Mouse (Mus musculus): ENCODE measurements at regions not wholly inside any gene's neighbourhood (a gene's known extent, or its start where the extent isn't known, plus 50 kb on each side); places are given as distances from the start of the nearest gene placed in this dataset.

DNA sequence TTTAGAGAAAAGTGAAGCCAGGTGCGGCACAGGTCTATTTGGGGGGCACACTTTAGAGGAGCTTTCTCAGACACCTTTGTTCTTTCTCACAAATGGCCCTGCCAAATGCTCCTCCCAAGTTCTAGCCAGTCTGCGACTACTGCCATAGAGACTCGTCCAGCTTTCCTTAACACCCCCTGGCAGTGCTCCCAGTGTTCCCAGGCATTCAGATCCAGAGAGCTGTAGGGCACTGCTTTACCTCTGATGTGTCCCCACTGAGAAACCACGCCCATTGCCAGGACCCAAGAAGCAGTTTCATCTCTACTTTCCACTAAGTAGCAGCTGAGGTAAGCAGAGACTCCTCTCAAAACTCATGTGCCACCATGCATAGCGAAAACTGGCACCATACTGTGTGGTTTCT lies 102.3 kb upstream of the Mgmt start:
- in situ Hi-C loops (cut with MboI) = no loop called here

DNA sequence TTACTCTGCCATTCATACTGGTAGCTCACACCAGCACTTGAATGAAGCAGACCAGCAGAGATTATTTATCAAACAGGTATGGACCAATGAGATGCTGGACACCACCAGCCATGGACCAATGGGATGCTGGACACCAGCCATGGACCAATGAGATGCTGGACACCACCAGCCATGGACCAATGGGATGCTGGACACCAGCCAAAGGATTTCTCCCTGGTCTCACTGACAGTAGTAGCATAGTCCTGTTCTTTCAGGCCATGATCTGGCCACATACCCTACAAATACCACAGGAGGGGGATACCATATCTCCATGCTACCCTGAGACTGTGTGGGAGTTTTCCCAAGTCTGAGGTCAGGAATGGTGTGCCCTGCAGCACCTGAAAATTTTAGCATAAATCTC lies 98.0 kb upstream of the Mgmt start:
- in situ Hi-C loops (cut with MboI) = no loop called here

DNA sequence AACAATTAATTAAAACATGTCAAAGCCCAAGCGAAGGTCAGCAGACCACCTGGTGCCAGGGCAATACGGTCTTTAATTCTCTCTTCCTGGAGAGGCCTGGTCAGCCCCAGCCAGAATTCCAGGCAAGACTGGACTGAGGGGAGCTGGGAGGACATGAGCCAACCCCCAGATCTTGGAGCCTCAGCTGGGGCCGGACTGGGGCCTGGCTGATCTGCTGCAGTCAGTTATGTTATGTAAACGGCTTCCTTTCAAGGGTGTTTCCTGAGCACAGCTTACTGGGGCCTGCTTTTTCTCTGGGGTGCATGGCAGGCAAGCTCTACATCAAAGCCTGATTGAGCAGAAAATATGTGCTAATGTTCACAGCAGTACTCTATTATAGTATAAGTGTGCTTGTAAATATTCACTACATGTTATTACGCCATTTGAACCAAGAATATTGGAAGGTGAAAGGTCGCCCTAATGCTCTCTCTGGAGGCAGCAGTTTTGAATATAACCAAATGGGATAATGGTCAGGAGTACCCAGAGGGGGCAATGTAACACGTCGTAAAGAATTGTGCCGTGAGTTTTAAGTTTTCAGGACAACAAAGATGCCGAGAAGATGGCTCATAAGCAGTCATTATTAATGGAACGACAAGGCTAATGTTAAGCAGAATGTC lies 96.5 kb upstream of the Mgmt start:
- in situ Hi-C loops (cut with MboI) = no loop called here

DNA sequence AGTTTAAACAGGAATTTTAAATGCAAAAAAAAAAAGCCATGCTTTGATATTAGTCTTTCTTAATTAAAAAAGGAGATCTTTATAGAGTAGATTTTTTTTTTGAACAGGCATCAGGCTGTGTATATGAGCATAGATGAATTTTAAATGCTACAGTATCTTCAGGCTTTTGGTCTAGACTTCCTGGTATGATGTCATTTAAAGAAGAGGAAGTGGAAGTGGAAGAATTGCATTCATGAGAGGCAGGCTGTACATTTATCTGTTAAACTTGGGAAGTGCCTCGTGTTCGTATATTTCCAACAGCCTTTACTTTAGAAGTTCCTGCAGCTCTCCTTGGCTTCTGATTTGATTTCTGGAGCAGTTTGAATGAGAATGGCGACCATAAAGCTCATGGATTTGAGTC lies 95.8 kb upstream of the Mgmt start:
- in situ Hi-C loops (cut with MboI) = no loop called here

DNA sequence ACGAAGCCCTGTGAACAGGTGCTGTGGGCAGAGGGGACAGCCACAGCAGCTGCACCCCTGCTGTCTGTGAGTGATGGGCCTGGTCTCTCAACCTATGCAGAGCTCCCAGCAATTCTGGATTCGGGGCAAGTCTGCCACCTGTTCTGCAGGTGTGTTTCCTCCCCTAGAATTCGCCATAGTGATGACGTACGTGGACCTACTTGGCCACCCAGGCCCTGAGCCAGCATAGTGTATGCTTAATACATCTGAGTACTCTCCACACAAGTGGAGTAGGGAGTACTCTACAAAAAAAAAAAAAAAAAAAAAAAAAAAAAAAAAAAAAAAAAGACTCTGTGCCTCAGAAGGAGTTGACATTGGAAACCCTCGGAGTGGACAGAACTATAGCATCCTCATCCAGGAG lies 87.3 kb upstream of the Mgmt start:
- in situ Hi-C loops (cut with MboI) = no loop called here

DNA sequence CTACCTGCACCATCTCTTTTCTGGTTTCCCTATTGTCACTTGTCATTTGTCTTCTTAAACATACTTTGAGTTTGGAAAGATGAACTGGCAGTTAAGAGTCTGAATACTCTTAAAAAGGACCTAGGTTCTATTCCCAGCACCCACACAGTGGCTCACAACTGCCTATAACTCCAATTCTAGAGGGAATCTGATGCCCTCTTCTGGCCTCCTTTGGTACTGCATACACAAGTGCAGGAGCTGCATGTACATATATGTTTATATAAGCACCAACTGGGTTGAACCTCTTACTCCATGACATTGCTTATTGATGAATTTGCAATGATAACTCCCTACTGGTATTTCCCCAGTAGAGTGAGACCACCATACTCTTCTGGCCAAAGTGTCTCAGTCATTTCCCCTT lies 86.4 kb upstream of the Mgmt start:
- in situ Hi-C loops (cut with MboI) = no loop called here

DNA sequence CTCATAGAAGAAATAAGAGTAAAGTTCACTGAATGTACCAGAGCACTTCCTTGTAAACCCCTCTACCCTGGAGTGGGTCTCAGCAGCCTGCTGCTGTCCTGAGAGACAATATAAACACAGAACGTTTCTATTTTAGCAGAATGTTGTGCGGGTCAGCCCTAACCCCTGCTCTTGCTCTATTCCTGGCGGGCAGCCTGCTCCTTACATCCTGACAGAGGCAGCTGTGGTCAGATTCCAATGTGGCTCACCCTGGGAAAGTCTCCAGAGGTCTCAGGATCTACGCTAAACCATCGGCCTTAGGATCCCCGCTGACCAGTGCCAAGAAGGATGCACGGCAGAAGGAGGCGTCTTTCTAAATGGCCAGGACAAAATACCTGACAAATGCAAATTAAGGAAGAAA lies 84.8 kb upstream of the Mgmt start:
- in situ Hi-C loops (cut with MboI) = no loop called here

DNA sequence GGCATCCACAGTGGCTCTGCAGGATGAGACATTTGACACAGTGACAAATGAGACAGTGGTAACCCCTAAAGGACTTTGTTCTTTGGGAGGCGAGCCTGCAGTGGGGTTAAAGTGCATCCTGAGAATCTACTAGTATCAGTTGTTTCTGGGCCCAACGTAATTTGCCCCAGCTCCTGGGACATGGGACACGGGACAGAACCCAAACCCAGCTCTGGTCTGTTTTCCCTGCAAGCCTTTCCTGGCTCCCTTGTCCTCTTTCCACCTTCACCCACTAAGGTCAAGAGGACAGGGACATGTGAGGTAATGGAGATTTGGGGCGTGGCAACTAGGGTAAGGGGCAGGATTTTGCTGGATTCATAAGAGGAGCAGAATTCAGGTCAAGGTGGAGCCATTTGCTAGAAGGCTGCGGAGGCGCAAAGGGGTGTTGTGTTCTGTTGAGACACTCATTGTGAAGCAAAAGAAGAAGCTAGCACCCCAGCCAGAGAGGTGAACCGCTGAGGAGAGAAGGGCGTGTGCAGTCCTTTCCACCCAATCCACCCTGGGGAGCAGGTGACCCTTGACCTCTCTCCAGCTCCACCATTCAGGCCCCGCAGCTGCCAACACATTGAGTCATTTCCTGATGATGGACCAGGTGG lies 80.6 kb upstream of the Mgmt start:
- in situ Hi-C loops (cut with MboI) = no loop called here

DNA sequence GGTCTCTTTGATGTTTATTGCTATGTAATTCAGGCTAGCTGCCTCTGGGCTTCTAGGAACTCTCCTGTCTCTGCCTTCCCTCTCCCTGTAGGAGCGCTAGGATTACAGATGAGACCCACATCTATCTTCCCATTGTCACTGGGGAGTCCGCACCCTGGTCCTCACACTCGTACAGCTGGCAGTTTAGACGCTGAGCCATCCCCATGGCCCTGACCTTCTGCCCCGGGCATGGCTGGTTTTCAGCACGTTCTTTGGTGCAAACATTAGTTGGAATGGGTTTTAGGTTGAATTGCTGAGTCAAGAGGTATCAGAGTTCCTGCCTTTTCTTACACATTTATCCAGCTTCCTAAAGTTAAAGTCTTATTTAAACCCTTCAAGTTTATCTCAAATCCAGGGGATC lies 79.7 kb upstream of the Mgmt start:
- in situ Hi-C loops (cut with MboI) = no loop called here

DNA sequence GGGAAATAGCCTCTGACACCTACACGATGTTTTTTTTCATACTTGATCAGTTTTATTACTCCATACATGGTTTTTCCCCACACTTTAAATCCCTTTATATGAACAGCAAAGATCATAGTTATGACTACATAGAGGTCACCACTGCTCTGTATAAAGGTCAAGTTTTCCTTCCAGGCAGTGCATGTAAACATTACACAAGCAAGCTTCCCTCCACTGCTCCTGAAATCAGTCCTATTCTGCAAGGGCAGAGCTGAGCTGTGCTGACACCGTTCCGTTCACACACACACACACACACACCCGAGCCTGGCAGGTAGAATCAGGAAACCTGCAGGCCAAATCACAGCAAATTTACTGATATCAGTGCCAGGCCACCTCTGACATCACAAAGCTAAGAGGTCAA lies 74.1 kb upstream of the Mgmt start:
- in situ Hi-C loops (cut with MboI) = no loop called here

DNA sequence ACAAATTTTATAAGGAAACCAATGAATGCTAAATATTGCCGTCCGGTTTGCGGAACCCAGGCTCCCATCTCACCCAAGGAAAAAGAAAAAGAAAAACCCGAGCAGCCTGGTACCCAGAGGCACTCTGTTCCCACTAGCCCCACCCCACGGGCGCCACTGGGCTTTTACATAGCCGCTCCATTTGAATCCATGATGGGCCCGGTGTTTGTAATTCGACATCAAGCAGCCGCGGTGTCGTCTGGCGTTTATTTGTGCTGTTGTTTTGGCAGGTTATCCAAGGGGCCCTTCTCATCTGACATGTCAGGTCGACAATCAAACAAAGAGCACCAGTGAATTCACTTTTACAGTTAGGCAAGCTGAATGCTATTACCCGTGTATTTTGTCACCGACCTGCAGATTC lies 68.8 kb upstream of the Mgmt start:
- in situ Hi-C loops (cut with MboI) = no loop called here

DNA sequence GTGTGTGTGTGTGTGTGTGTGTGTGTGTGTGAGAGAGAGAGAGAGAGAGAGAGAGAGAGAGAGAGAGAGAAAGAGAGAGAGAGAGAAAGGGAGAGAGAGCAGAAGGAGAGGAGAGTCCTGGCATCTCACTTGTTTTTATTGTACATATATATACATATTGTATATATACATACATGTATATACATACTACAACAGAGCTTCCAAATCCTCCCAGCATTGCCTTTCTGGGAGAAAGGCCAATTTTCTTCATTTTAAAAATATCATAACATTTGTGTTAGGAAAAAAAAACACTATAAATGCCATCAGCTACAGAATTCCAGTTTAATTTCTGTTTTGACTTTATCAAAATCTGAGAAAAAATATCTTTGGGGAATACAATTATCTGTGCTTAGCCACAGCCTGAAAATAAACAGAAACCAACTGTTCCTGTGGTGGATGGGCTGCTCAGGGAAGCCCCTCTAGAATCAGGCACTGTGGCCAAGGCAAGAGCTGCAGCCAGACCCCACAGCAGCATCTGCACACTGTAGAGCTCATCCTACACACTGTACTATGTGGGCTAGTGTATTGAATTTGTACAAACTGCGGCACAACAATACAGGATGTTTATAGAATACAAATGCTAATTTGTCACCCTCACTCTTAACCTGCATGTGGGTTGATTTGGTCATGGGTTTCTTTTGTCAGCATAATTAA lies 64.6 kb upstream of the Mgmt start:
- in situ Hi-C loops (cut with MboI) = no loop called here

DNA sequence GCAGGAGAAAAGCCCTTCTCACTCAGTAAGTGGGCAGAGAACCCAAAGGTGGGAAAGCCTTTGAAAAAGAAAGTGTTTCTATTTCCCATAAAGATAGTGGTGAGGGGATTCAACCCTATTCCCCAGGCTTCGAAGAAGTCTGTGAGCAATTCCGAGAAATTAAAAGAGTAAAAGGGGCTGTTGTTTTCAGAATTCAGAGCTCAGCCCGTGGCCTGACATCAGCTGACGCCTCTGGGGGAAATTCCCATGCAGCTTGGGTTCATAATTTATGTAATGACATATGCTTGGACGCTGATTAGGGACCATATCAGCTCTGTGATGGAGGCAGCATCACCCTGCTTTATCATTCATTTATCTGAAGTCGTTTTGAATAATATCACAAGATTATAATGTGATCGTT lies 62.0 kb upstream of the Mgmt start:
- in situ Hi-C loops (cut with MboI) = no loop called here

DNA sequence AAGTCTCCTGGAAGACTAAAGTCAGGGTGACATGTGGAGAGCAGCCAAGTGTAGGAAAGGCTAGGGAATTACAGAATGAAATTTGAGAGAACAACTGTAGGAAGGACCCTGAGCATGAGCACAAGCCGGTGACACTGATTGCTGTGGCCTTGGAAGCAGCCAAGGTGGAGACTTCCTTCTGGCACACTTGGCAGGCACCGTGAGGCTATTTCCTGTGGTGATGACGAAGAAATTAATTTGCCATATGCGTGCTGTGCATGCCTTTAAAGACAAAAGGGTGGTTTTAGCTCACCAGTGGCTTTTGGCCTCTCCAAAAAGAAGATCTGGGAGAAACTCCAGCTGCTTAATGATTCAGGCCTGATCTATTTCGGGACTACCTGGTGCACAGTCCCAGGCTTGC lies 55.4 kb upstream of the Mgmt start:
- in situ Hi-C loops (cut with MboI) = no loop called here

DNA sequence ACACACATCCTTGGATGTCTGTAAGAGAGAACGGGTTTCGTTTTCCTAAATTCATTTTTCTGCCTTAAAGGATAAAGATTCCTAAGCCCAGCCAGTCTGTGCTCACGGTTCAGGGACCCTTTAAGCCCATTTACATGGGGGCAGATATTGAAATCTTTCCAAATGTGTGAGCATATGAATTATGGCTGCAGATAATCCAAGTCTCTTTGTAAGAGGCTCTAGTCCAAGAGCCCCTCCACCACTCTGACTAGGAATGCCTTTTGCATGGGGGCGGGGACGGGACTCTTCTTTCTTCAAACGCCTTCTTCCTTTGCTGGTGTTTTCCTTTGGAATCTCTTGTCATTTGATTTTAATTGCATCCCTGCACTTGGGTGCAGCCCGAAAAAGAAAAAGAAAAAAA lies 54.2 kb upstream of the Mgmt start:
- in situ Hi-C loops (cut with MboI) = no loop called here

DNA sequence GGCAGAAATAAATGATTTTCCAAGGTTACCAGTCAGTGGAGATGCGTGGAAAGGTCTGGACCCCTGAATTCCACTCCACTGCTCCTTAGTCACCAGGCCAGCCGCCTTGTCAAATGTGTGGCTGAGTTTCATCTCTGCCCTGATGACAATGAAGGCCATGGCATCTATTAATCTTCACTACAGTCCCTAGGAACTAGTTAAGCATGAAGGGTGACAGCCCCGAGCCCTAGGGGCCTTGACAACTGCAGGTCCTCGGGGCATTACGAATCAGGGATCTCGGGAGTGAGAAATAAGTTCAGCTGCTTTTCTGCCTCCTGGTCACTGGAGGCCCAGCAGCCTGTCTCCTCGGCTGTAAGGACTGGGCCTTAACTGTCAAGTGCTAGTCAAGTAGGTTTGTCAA lies 51.7 kb upstream of the Mgmt start:
- in situ Hi-C loops (cut with MboI) = no loop called here

DNA sequence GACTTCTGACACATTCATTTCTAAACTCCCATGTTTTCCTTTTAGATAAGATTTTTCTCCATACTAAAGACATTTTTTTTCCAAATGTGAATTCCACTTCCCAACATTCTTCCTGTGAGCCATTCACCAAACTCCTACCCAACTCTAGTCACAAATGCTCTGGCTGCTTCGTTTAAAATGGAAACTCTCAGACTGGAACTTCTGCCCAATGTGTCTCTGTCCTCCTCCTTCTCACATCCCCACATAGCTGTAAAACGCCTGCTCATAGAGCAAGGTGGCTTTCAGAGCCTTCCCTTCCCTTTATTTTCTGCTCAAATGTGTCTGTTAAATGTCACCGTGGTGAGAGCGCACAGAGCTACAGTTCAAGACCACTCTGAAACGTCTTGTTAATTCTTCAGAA lies 50.1 kb upstream of the Mgmt start:
- in situ Hi-C loops (cut with MboI) = no loop called here
